Mouse (Mus musculus) small intestine, adult 2 months (tissue): Measurements from ENCODE around the gene Pin1rt1.

ENCODE experiments used
- CTCF ChIP-seq: fragments of 200-500 bp; IDR thresholded peaks from 2 replicates; pipeline ENCODE4 v1.5.1; 2012; ENCODE audit warnings: low read depth, mild to moderate bottlenecking, control low read depth, inconsistent platforms, low read length, moderate library complexity, mixed read lengths; ENCODE audit not compliant: insufficient replicate concordance, insufficient read length; ENCODE audit errors: extremely low read depth
- POLR2A ChIP-seq: fragments of 200-500 bp; IDR thresholded peaks from 2 replicates; pipeline ENCODE4 v1.6.1; 2012; ENCODE audit warnings: low read depth, mild to moderate bottlenecking, control low read depth, inconsistent platforms, low read length, moderate library complexity

DNA sequence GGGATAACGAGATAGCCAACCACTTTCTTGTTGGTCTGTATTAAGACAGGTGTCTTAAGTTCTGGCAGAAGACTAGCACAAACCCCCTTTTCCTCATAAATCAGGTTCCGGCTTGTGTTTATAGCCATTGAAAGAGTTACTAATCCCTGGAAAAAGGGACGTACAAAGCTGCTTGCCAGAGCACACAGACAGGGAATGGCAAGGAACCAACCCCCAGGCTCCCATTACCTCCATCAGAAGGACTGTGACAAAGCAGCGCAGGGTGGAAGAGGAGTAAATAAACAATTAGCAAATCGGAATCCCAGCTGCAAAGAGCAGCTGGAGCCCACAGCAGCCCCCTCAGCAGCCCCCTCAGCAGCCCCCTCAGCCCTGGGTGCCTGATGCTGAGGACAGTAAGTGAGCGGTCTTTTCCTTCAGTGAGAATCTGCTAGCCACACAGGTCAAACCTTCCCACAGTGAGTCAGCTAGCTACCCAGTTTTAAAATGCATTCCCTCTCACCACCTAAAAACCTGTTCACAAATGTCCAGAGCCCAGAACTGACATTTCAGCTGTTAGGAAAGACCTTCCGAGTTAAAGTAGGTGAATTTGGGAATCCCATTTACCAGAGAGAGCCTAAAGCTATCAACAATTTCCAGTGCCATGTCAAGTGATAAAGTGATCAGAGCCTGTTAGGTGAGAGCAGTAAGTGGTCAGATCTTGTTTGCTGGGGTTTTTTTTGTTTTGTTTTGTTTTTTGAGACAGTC is 25.0 kb upstream of the Pin1rt1 start:
- TF ChIP-seq POLR2A, result no peak
- TF ChIP-seq CTCF, result no peak
